In genomic region chr3:69340971-69341370, GRCm38 (mm10) we compare ENCODE assay signal across 21 mouse cellular contexts.
"Had no signal": no experiment of that assay in that cellular context is flagged by ENCODE, and none has a peak within 500 bp of the region (broad histone marks: within the 10 kb centered on the region; RNA-seq: fewer than 3 reads in every experiment).

No protein-coding gene starts in this region.

- H3K27ac ChIP-seq: intestine, embryonic 15.5 days; kidney, embryonic 15.5 days; left cerebral cortex, adult 2 months; lung, embryonic 15.5 days; midbrain, embryonic 10.5 days; midbrain, embryonic 13.5 days; neural tube, embryonic 13.5 days; stomach, embryonic 15.5 days had no signal

- ATAC-seq: intestine, embryonic 15.5 days; midbrain, embryonic 13.5 days; midbrain, embryonic 16.5 days had no signal

- H3K27me3 ChIP-seq: intestine, embryonic 15.5 days; kidney, embryonic 15.5 days; lung, embryonic 15.5 days; midbrain, embryonic 13.5 days; neural tube, embryonic 13.5 days; stomach, embryonic 15.5 days had no signal

- H3K9ac ChIP-seq: intestine, embryonic 15.5 days; kidney, embryonic 15.5 days; lung, embryonic 15.5 days; midbrain, embryonic 13.5 days; neural tube, embryonic 13.5 days; stomach, embryonic 15.5 days had no signal

- DNase-seq: kidney, adult 11 months; kidney, adult 8-10 months; kidney, postnatal 10 days; kidney, postnatal 36 days; layer of hippocampus, postnatal 36 days; lung, adult 18-20 months; lung, postnatal 10 days; lung, postnatal 4 days; right cerebral cortex, postnatal 14 days; right cerebral cortex, postnatal 4 days; thymus, postnatal 25 days had no signal

- H3K4me1 ChIP-seq: intestine, embryonic 15.5 days; kidney, embryonic 15.5 days; midbrain, embryonic 10.5 days had no signal

- H3K4me3 ChIP-seq: intestine, embryonic 15.5 days; kidney, embryonic 15.5 days; left cerebral cortex, adult 2 months; lung, embryonic 15.5 days; midbrain, embryonic 10.5 days; midbrain, embryonic 13.5 days; myocyte; neural tube, embryonic 13.5 days; stomach, embryonic 15.5 days had no signal

- H3K4me2 ChIP-seq: intestine, embryonic 15.5 days; kidney, embryonic 15.5 days; lung, embryonic 15.5 days; midbrain, embryonic 13.5 days; neural tube, embryonic 13.5 days; stomach, embryonic 15.5 days had no signal

- H3K9me3 ChIP-seq: intestine, embryonic 15.5 days; kidney, embryonic 15.5 days; lung, embryonic 15.5 days; midbrain, embryonic 10.5 days; midbrain, embryonic 13.5 days; neural tube, embryonic 13.5 days; stomach, embryonic 15.5 days had no signal

- H3K36me3 ChIP-seq: intestine, embryonic 15.5 days; kidney, embryonic 15.5 days; lung, embryonic 15.5 days; midbrain, embryonic 10.5 days; midbrain, embryonic 13.5 days; neural tube, embryonic 13.5 days had no signal
